Mouse (Mus musculus): Measurements from ENCODE around the gene Knstrn.

DNA sequence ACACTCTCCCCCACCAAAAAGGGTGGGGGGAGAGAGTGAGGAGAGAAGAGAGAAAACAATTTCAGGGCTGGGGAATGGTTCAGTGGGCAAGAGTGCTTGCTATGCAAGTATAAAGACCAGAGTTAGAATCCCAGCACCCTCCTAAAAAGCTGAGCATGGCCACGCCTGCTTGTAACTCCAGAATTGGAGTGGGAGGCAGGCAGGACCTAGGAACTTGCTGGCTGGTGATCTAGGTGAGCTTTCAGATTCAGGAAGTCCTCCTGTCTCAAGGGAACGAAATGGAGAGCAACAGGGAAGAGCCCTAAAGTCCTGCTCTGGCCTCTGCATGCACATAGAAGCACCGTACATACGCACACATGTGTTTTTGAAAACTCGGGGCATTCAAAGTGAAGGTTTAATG lies 9.0 kb downstream of the Knstrn start:
- no peak for TF ChIP-seq POLR2A (IDR thresholded peaks at IDR 0.05; ENCODE audit: insufficient read depth, low read depth, low read length)
- TF ChIP-seq CTCF (IDR thresholded peaks at IDR 0.05; ENCODE audit: insufficient read depth, low read depth, low read length): no peak
